In genomic region chr13:20181321-20181720, GRCm38 (mm10) we compare ENCODE assay signal across 11 mouse cellular contexts.
A peak's percentile ranks its signal among the peaks of the same experiment; 100 is the strongest.
DNase-seq lines count a peak whose midpoint lies in the region; ATAC-seq and TF ChIP-seq lines count a peak whose summit lies in the region.
"Had no signal": no experiment of that assay in that cellular context is flagged by ENCODE, and none has a peak within 500 bp of the region (broad histone marks: within the 10 kb centered on the region; RNA-seq: fewer than 3 reads in every experiment).

No protein-coding gene starts in this region.

- no peak for ATAC-seq in liver, postnatal 0 days
- no peak for ATAC-seq in liver, embryonic 11.5 days (replicated peaks; ENCODE audit: low FRiP score)
- ATAC-seq in intestine, embryonic 16.5 days = peak; percentile 64

- WGBS in liver, postnatal 0 days (ENCODE audit: insufficient replicate concordance) = 37% methylated on average over 4 of the region's 4 CpGs
- 57% methylated on average over 4 of the region's 4 CpGs for WGBS in liver, embryonic 11.5 days
- 53% methylated on average over 4 of the region's 4 CpGs for WGBS in intestine, embryonic 16.5 days

- no peak for TF ChIP-seq EP300 in liver, postnatal 0 days (IDR thresholded peaks at IDR 0.05; ENCODE audit: low read depth)

- H3K4me2 ChIP-seq in liver, postnatal 0 days (ENCODE audit: low read depth, low read length) = peak overlapping the region; percentile 22; the same call in 1 of the 2 replicates
- no peak overlapping the region for H3K4me2 ChIP-seq in liver, embryonic 11.5 days
- H3K4me2 ChIP-seq in intestine, embryonic 16.5 days (ENCODE audit: low read depth, low read length) = no peak overlapping the region
- H3K4me2 ChIP-seq: embryonic facial prominence, embryonic 12.5 days had no signal

- H3K27me3 ChIP-seq in liver, postnatal 0 days (ENCODE audit: insufficient read depth, low read length) = no peaks in the 10 kb centered on the region
- peaks cover 6% of the 10 kb centered on the region; the same call in 1 of the 2 replicates for H3K27me3 ChIP-seq in liver, embryonic 11.5 days (replicated peaks; ENCODE audit: control insufficient read depth, insufficient read depth, low read length)
- no peaks in the 10 kb centered on the region for H3K27me3 ChIP-seq in intestine, embryonic 16.5 days (replicated peaks; ENCODE audit: control insufficient read depth, insufficient read depth, low read length)
- H3K27me3 ChIP-seq: embryonic facial prominence, embryonic 12.5 days had no signal

- TF ChIP-seq CTCF in liver, postnatal 0 days (IDR thresholded peaks at IDR 0.05; ENCODE audit: low read depth) = no peak

- no peak overlapping the region for H3K27ac ChIP-seq in liver, postnatal 0 days (ENCODE audit: low read depth)
- H3K27ac ChIP-seq in liver, embryonic 11.5 days (ENCODE audit: low read depth, low read length) = no peak overlapping the region
- peak overlapping the region; percentile 53 for H3K27ac ChIP-seq in brown adipose tissue, adult 24 weeks (replicated peaks; ENCODE audit: low read depth, low read length)
- H3K27ac ChIP-seq in intestine, embryonic 16.5 days (ENCODE audit: low read length) = peak overlapping the region; percentile 42; the same call in 1 of the 2 replicates
- H3K27ac ChIP-seq: midbrain, embryonic 10.5 days had no signal

- no peaks in the 10 kb centered on the region for H3K36me3 ChIP-seq in liver, postnatal 0 days (replicated peaks; ENCODE audit: insufficient read depth, low read length)
- no peaks in the 10 kb centered on the region for H3K36me3 ChIP-seq in liver, embryonic 11.5 days (ENCODE audit: control insufficient read depth, insufficient read depth, low read length)
- H3K36me3 ChIP-seq in intestine, embryonic 16.5 days (ENCODE audit: control insufficient read depth, insufficient read depth, low read length) = no peaks in the 10 kb centered on the region
- H3K36me3 ChIP-seq: embryonic facial prominence, embryonic 12.5 days; midbrain, embryonic 10.5 days had no signal

- H3K9me3 ChIP-seq in liver, postnatal 0 days (ENCODE audit: low read length) = no peaks in the 10 kb centered on the region
- H3K9me3 ChIP-seq in liver, embryonic 11.5 days (ENCODE audit: control insufficient read depth, low read length) = no peaks in the 10 kb centered on the region
- no peaks in the 10 kb centered on the region for H3K9me3 ChIP-seq in intestine, embryonic 16.5 days (ENCODE audit: control insufficient read depth, low read length)
- H3K9me3 ChIP-seq: embryonic facial prominence, embryonic 12.5 days; midbrain, embryonic 10.5 days had no signal

- intact Hi-C loops in gastrocnemius, postnatal 14 days (cut with DNase I; ENCODE audit: low total_unique reads) = no loop called here

- H3K9ac ChIP-seq in liver, postnatal 0 days (replicated peaks) = no peak overlapping the region
- H3K9ac ChIP-seq in liver, embryonic 11.5 days (ENCODE audit: low read depth, low read length) = no peak overlapping the region
- no peak overlapping the region for H3K9ac ChIP-seq in intestine, embryonic 16.5 days (ENCODE audit: low read depth, low read length)
- H3K9ac ChIP-seq: embryonic facial prominence, embryonic 12.5 days had no signal

- peaks cover 39% of the 10 kb centered on the region for H3K4me1 ChIP-seq in liver, postnatal 0 days (ENCODE audit: insufficient read depth)
- peaks cover 14% of the 10 kb centered on the region; the same call in 1 of the 2 replicates for H3K4me1 ChIP-seq in liver, embryonic 11.5 days (replicated peaks; ENCODE audit: control insufficient read depth, insufficient read depth, low read length)
- peaks cover 42% of the 10 kb centered on the region for H3K4me1 ChIP-seq in brown adipose tissue, adult 24 weeks (ENCODE audit: control insufficient read depth, insufficient read depth, insufficient read length, low read length)
- peaks cover 18% of the 10 kb centered on the region for H3K4me1 ChIP-seq in intestine, embryonic 16.5 days (ENCODE audit: control insufficient read depth, insufficient read depth, low read length)

- no peak for DNase-seq in liver, postnatal 0 days
- no peak for DNase-seq in liver, embryonic 11.5 days (ENCODE audit: low spot score)
- DNase-seq in mesoderm, embryonic 11.5 days (ENCODE audit: low read depth, low spot score) = peak; percentile 29
- DNase-seq in layer of hippocampus, postnatal 25 days (ENCODE audit: extremely low spot score in 1 of 2, low spot score in 1 of 2) = no peak
- DNase-seq in Muller cell, postnatal 12 days (ENCODE audit: inconsistent ontology term) = no peak
- DNase-seq in gastrocnemius, postnatal 14 days = no peak
- DNase-seq: gastrocnemius, postnatal 36 days had no signal

- H3K4me3 ChIP-seq in liver, postnatal 0 days (ENCODE audit: low read depth, low read length) = no peak overlapping the region
- no peak overlapping the region for H3K4me3 ChIP-seq in liver, embryonic 11.5 days (ENCODE audit: low read depth, low read length)
- no peak overlapping the region for H3K4me3 ChIP-seq in brown adipose tissue, adult 24 weeks (ENCODE audit: insufficient read depth, low read depth, low read length)
- H3K4me3 ChIP-seq in intestine, embryonic 16.5 days (ENCODE audit: low read length) = no peak overlapping the region
- H3K4me3 ChIP-seq: embryonic facial prominence, embryonic 12.5 days; midbrain, embryonic 10.5 days had no signal

Comparison
In these comparisons a context has a peak if more than half of its experiments do, and no peak if none do; other contexts are left out.
1. H3K27ac ChIP-seq: peak in brown adipose tissue, adult 24 weeks (single experiment) and intestine, embryonic 16.5 days (single experiment); none in liver, postnatal 0 days (single experiment) and liver, embryonic 11.5 days (single experiment).